Mouse (Mus musculus) cerebellum, adult 11-12 months (tissue): ENCODE measurements around the gene Aldoart1.
A peak's percentile ranks its signal among the peaks of the same experiment; 100 is the strongest.

Experiments
- DNase-seq: peaks from one replicate; pipeline ENCODE4 v3.0.0; 2022

Aldoart1 gene

DNA sequence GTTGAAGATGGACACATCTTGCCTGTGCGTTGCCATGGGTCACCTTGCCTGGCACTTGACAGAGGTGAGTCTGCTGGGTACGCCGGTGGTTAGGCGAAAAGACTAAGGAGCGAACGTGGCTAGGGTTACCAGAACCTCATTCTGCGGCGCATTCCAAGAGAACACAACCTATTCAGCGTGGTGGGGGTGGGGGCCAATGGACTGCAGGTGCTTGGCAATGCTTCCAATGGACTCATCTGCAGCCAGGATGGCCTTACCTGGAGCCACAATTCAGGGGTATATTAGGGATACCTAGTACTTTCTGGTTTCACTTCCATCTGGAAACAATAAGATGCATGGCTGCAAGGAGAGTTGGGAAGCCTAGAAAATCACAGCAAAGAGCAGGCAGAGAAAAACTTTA is at the start of gene Aldoart1:
Gene Aldoart1 (minus strand): TSS at position 101 of the 400 bp plus-strand sequence.
- DNase-seq = no peak

DNA sequence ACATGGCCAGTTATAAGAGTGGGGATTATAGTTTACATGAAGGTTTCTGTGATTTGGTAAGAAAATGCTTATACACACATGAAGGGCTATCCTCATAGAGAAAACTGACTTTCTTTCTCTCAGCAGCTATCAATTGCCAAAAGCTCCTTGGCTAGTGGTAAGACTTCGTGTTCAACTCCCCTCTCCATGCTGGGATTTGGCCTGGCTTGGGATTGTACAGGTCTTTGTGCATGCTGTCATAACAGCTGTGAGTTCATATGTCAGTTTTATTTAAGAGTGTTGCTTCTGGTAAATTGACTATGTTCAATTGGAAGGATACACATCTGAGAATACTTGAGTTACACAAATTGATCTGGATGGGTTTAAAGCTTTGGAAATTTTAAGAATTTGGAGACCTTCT is 49.1 kb upstream of the Aldoart1 start:
- DNase-seq = peak; percentile 33

DNA sequence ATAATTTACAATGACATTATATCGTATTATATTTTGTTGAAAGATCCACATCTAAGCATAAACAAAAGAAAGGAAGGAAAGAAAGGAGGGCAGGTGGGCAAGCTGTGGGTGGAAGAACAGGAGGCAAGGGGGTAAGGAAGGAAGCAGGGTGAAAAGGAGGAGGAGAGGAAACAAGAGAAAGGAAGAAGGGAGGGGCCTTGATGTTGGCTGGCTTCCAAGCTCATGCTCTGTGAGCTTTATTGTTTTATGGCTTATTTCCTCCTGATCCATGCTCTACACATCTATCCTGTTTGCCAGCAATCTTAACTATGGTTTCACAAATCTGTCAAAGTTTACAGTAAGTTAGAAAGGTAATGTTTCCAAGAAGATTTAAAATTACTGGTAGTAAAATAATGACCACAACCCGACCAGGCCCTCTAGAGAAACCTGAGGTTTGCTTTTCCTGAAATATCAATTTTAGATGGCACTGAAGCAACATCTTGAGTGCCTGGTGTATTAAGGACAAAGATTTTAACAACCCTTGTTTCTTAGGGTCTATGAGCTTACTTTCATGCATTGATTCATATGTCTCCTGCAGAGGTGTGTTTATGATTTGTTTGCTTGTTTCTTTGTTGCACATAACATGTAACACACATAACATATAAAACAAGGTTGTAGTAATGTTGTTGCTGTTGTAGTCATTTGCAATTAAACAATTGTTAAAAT is 13.1 kb upstream of the Aldoart1 start:
- no peak for DNase-seq

DNA sequence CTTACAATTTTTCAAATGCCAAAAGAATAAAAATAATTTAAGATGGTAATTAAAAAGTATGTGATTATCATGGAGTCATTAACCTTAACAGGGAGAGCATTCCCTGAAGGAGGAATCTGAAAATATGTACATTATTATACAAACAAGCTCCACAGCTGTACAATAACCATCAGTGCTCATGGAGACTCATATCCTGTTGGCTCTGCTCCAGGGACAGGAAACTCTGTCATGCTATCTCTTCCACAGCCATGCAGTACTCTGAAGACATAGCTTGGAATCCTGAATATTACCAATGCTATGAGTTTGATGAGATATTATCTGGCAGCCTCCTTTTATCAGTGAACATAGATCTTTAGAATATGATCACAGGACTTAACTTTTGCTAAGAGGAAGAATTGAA is 8.2 kb downstream of the Aldoart1 start:
- no peak for DNase-seq

DNA sequence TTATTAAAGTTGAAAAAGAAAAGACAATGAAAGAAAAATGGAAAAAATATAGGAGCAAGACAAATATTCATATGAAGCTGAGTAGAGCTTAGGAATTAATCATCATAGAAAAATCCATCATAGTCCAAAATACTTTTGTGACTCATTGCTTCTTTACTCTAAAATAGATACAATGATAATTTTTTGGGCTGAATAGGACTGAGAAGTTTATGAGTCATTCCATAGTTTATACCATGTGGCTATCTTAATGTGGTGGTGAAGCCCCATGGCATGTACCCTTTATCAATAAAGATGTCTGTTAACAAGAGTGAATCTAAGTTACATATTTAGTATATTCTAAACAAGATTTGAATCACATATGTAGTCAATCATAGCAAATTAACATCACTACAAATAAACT is 9.4 kb downstream of the Aldoart1 start:
- no peak for DNase-seq

DNA sequence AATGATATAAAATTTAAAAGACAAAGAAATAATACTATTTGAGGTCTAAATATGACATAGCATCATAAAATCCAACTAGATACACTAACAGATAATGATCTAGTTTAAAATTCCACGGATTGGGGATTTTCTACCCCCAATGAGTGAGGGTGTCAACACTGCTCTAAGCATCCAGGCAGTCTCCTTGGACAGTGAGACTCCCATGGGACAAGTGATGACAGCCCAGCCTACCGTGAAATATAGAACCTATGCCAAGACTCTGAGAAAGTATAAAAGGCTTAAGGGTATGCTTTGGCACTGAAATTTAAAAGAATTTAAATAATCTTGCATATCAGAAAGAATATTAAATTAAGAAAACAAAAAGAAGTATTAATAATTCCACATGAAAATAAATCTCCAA is 16.0 kb downstream of the Aldoart1 start:
- no peak for DNase-seq

DNA sequence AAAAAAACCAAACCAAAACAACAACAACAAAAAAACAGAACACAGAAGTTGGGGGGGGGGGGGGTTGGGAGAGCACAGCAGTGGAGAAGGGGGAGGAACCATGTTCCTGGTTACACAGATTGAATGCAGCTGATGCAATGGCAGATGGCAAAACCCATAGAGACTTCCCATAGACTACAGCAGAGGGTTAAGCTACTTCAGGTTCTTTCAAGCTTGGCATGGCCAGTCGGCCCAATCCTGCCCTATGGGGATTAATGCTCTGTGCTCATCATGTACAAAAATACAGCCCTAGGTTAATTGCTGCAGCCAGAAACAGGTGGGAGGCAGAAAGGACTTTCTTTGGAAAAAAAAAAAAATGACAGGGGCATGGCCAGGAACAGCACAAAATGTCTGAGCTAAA is 17.0 kb downstream of the Aldoart1 start:
- DNase-seq = no peak

DNA sequence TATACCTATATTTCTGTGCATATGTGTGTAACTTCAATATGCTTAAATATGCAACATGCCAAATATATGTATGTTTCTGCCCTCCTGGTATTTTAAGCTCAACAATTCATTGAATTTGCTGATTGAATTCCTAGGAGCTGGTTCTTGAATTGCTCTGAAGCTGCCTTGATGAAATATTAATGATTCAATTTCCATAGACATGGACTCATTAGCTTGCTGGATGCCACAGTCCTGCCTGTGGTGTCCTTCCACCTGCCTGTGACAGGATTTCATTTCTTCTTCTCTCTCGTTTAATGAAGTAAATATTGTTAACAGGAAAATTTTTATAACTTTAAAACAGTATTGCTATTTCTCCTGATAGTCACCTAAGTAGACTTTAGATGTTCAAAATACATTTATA is 51.6 kb downstream of the Aldoart1 start:
- DNase-seq = no peak
